Mouse (Mus musculus): ENCODE results near the gene Stxbp3. TPM values are rescaled to one million over a fixed set of nuclear protein-coding genes. Genes with fewer than 3 reads are reported as not detected.
A peak's percentile ranks its signal among the peaks of the same experiment; 100 is the strongest.

Gene Stxbp3
- total and polyA plus RNA-seq, 3 experiments = 15.9 to 32.2 TPM; not detected in 1

DNA sequence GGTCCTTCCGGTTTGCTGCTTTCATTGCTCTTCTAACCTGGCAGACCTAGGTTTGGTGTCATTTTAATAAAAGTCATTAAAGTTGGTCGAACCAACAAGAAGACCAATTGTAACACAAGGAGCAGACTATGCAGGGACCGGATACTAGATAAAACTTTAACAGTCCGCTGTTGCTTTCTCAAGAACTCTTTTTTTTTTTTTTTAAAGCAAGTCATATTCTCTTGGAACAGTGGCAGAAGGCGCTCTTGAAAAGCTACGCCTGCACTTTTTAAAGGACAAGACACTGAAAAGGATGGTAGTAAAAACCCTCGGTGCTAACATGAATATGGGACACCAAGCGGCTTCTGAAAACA, 703 bp downstream of the Stxbp3 start (continued):
- TF ChIP-seq POLR2A (IDR thresholded peaks at IDR 0.05; ENCODE audit: control insufficient read depth in 1 of 2, insufficient read depth in 1 of 2, low read depth in 1 of 2, low read length in 2 of 2, poor library complexity in 1 of 2) = no peak
- TF ChIP-seq POLR2AphosphoS5 (IDR thresholded peaks at IDR 0.05; ENCODE audit: borderline replicate concordance, low read depth, low read length) = no peak
- TF ChIP-seq CHD2 (IDR thresholded peaks at IDR 0.05; ENCODE audit: low read length) = no peak
- no peak for TF ChIP-seq POLR2AphosphoS2 (IDR thresholded peaks at IDR 0.05; ENCODE audit: low read length)
- TF ChIP-seq SMC3 (IDR thresholded peaks at IDR 0.05; ENCODE audit: low read depth, low read length) = no peak
- TF ChIP-seq RAD21 (IDR thresholded peaks at IDR 0.05; ENCODE audit: low read depth, low read length) = no peak
- 0 out of 2 replicates have a peak, but pooled peaks have one; percentile 36 for TF ChIP-seq GATA1 (IDR thresholded peaks at IDR 0.05; ENCODE audit: low read depth, low read length)
- peak; percentile 11; the same call in 1 of the 2 replicates for TF ChIP-seq ZC3H11A (IDR thresholded peaks at IDR 0.05; ENCODE audit: low read depth, low read length)
- TF ChIP-seq TAL1 (IDR thresholded peaks at IDR 0.05; ENCODE audit: low read length) = no peak
- TF ChIP-seq ZKSCAN1 (IDR thresholded peaks at IDR 0.05; ENCODE audit: low read depth, low read length) = no peak
- TF ChIP-seq ELF1 (IDR thresholded peaks at IDR 0.05; ENCODE audit: low read depth, low read length) = no peak
- no peak for TF ChIP-seq ZMIZ1 (IDR thresholded peaks at IDR 0.05; ENCODE audit: low read depth, low read length)
- TF ChIP-seq GABPA (IDR thresholded peaks at IDR 0.05; ENCODE audit: low read depth, low read length) = no peak
- peak; percentile 28; the same call in 1 of the 2 replicates for TF ChIP-seq ETS1 (IDR thresholded peaks at IDR 0.05; ENCODE audit: low read depth, low read length)
- TF ChIP-seq MAFK (IDR thresholded peaks at IDR 0.05; ENCODE audit: borderline replicate concordance, low read depth, low read length) = no peak
- TF ChIP-seq MXI1 (IDR thresholded peaks at IDR 0.05; ENCODE audit: low read depth, low read length) = no peak
- TF ChIP-seq MAZ (IDR thresholded peaks at IDR 0.05; ENCODE audit: low read depth, low read length) = no peak
- no peak for TF ChIP-seq TBP (IDR thresholded peaks at IDR 0.05; ENCODE audit: low read depth, low read length)

GRCm38 (mm10) chr3:108838980-108839379, 1.3 kb downstream of the Stxbp3 start:
- DNase-seq (ENCODE audit: low read depth, low spot score) = peak; percentile 61
- Histone ChIP-seq H3K27ac (ENCODE audit: control insufficient read depth, low read depth, low read length) (peak overlapping the region; percentile 65), H3K9me3 (replicated peaks; ENCODE audit: insufficient read depth, low read length) (no peaks in the 10 kb centered on the region), H3K4me3 (ENCODE audit: control insufficient read depth in 1 of 2, insufficient read depth in 1 of 2, low read depth in 2 of 2, low read length in 2 of 2) (peak overlapping the region; percentile 87 to 93), H3K36me3 (ENCODE audit: control insufficient read depth in 1 of 2, insufficient read depth in 2 of 2, low read length in 2 of 2) (peaks cover 0 to 28% of the 10 kb centered on the region in 2 experiments; a peak in 3 of 4 replicates), H3K27me3 (ENCODE audit: control insufficient read depth in 1 of 2, insufficient read depth in 2 of 2, low read length in 2 of 2) (peaks cover 0 to 2% of the 10 kb centered on the region in 2 experiments; a peak in 2 of 4 replicates), H3K79me2 (ENCODE audit: control insufficient read depth, insufficient read depth, low read length, poor library complexity) (peaks cover 29% of the 10 kb centered on the region), H3K4me1 (ENCODE audit: control insufficient read depth in 1 of 2, insufficient read depth in 2 of 2, low read length in 2 of 2) (peaks cover 14 to 17% of the 10 kb centered on the region in 2 experiments), H3K9ac (ENCODE audit: control insufficient read depth, low read depth, low read length, poor library complexity, severe bottlenecking) (peak overlapping the region; percentile 83)
- TF ChIP-seq GABPA (IDR thresholded peaks at IDR 0.05; ENCODE audit: low read depth, low read length) (no peak), ZC3H11A (IDR thresholded peaks at IDR 0.05; ENCODE audit: low read depth, low read length) (no peak), POLR2AphosphoS5 (IDR thresholded peaks at IDR 0.05; ENCODE audit: borderline replicate concordance, low read depth, low read length) (no peak), NRF1 (IDR thresholded peaks at IDR 0.05; ENCODE audit: insufficient read depth, low read depth, low read length, poor library complexity, severe bottlenecking) (no peak), POLR2AphosphoS2 (IDR thresholded peaks at IDR 0.05; ENCODE audit: low read length) (no peak), UBTF (IDR thresholded peaks at IDR 0.05; ENCODE audit: borderline replicate concordance, insufficient read depth, low read depth, low read length) (no peak), ELF1 (IDR thresholded peaks at IDR 0.05; ENCODE audit: low read depth, low read length) (no peak), POLR2A (IDR thresholded peaks at IDR 0.05; ENCODE audit: control insufficient read depth in 1 of 2, insufficient read depth in 1 of 2, low read depth in 1 of 2, low read length in 2 of 2, poor library complexity in 1 of 2) (no peak), MAFK (IDR thresholded peaks at IDR 0.05; ENCODE audit: borderline replicate concordance, low read depth, low read length) (no peak), MXI1 (IDR thresholded peaks at IDR 0.05; ENCODE audit: low read depth, low read length) (peak; percentile 58; the same call in 1 of the 2 replicates), MAZ (IDR thresholded peaks at IDR 0.05; ENCODE audit: low read depth, low read length) (no peak), TCF12 (IDR thresholded peaks at IDR 0.05; ENCODE audit: low read depth, low read length) (peak; percentile 59), MAX (IDR thresholded peaks at IDR 0.05; ENCODE audit: low read length) (0 out of 2 replicates have a peak, but pooled peaks have one; percentile 47), CHD1 (IDR thresholded peaks at IDR 0.05; ENCODE audit: low read depth, low read length) (no peak), MEF2A (IDR thresholded peaks at IDR 0.05; ENCODE audit: extremely low read depth, insufficient replicate concordance, low read depth, low read length, poor library complexity, severe bottlenecking) (no peak), EP300 (IDR thresholded peaks at IDR 0.05; ENCODE audit: low read depth in 1 of 2, low read length in 2 of 2) (peak; percentile 61 to 69), RCOR1 (IDR thresholded peaks at IDR 0.05; ENCODE audit: low read depth, low read length) (no peak), JUND (IDR thresholded peaks at IDR 0.05; ENCODE audit: low read depth, low read length) (no peak), SIN3A (IDR thresholded peaks at IDR 0.05; ENCODE audit: low read length) (no peak), USF1 (IDR thresholded peaks at IDR 0.05; ENCODE audit: low read depth, low read length) (peak; percentile 64; the same call in 1 of the 2 replicates), E2F4 (IDR thresholded peaks at IDR 0.05; ENCODE audit: borderline replicate concordance, low read depth, low read length) (no peak), GATA1 (IDR thresholded peaks at IDR 0.05; ENCODE audit: low read depth, low read length) (peak; percentile 63; the same call in 1 of the 2 replicates), TBP (IDR thresholded peaks at IDR 0.05; ENCODE audit: low read depth, low read length) (no peak), TAL1 (IDR thresholded peaks at IDR 0.05; ENCODE audit: low read length) (peak; percentile 35), MYB (IDR thresholded peaks at IDR 0.05; ENCODE audit: low read depth, low read length) (no peak), MYC (IDR thresholded peaks at IDR 0.05; ENCODE audit: low read depth, low read length) (no peak), ETS1 (IDR thresholded peaks at IDR 0.05; ENCODE audit: low read depth, low read length) (no peak), CHD2 (IDR thresholded peaks at IDR 0.05; ENCODE audit: low read length) (no peak)
